Mouse (Mus musculus) hindbrain, embryonic 10.5 days (tissue): ENCODE results near the gene BC030499. TPM values are rescaled to one million over a fixed set of nuclear protein-coding genes. Genes with fewer than 3 reads are reported as not detected.
"Not testable (repeated sequence)": the region's sequence is repeated elsewhere in the genome, so short reads cannot be mapped to it uniquely, and the experiment has no call there.

ENCODE experiments used
- DNase-seq: peaks from one replicate; pipeline ENCODE4 v3.0.0-alpha.2; 2017; ENCODE audit warnings: low spot score
- H3K27ac ChIP-seq: fragments of 300-500 bp; sonication (generic); 2 replicates; pipeline ENCODE4 v1.5.1; 2016; ENCODE audit warnings: mild to moderate bottlenecking, moderate library complexity
- H3K27me3 ChIP-seq: fragments of 300-500 bp; sonication (generic); 2 replicates; pipeline ENCODE4 v1.6.1; 2016; ENCODE audit warnings: mild to moderate bottlenecking; ENCODE audit not compliant: poor library complexity, insufficient read depth, severe bottlenecking
- H3K36me3 ChIP-seq: fragments of 300-500 bp; sonication (generic); 2 replicates; pipeline ENCODE4 v1.6.1; 2016; ENCODE audit warnings: mild to moderate bottlenecking, moderate library complexity
- H3K4me1 ChIP-seq: fragments of 300-500 bp; sonication (generic); replicated peaks from 2 replicates; pipeline ENCODE4 v1.6.1; 2016; ENCODE audit warnings: mild to moderate bottlenecking
- H3K4me3 ChIP-seq: fragments of 300-500 bp; sonication (generic); 2 replicates; pipeline ENCODE4 v1.5.1; 2016; ENCODE audit warnings: mild to moderate bottlenecking, moderate library complexity
- H3K9me3 ChIP-seq: fragments of 300-500 bp; sonication (generic); 2 replicates; pipeline ENCODE4 v1.6.1; 2016; ENCODE audit warnings: mild to moderate bottlenecking, moderate library complexity
- WGBS: fragments of 180-500 bp; shearing (Covaris S2); methylation state at CpG from one replicate; pipeline ENCODE4 v1.1.7; 2016; 5-methylcytosine and 5-hydroxymethylcytosine counted together
- polyA plus RNA-seq: library from polyadenylated mRNA; unstranded; fragments of >200 nt; fragmentation: Nextera tagmentation; extraction: Ambion mirVana; gene quantifications from 2 replicates; pipeline ENCODE4 v1.2.1, GENCODE M21; 2016

BC030499 gene
- polyA plus RNA-seq, 1 experiment from 2014 or later: 0.52 TPM

- Histone ChIP-seq H3K27me3 (no peaks in the 10 kb centered on the region), H3K4me1 (no peaks in the 10 kb centered on the region), H3K4me3 (no peak overlapping the region), H3K27ac (no peak overlapping the region), H3K9me3 (no peaks in the 10 kb centered on the region), H3K36me3 (peaks cover 100% of the 10 kb centered on the region)
- 94% methylated on average over 1 of the region's 1 CpGs for WGBS
- DNase-seq: no peak
Measured at GRCm38 (mm10) chr11:78275596-78275995, 15.0 kb upstream of the BC030499 start.

GRCm38 (mm10) chr11:78276169-78276568 lies 14.5 kb upstream of the BC030499 start:
- H3K4me3 ChIP-seq, H3K4me1 ChIP-seq: not testable (repeated sequence)
- H3K36me3 ChIP-seq: peaks cover 100% of the 10 kb centered on the region

GRCm38 (mm10) chr11:78278853-78279252 lies 11.8 kb upstream of the BC030499 start:
- peaks cover 100% of the 10 kb centered on the region for H3K36me3 ChIP-seq
- H3K4me3 ChIP-seq: no peak overlapping the region
- no peaks in the 10 kb centered on the region for H3K27me3 ChIP-seq
- H3K9me3 ChIP-seq: no peaks in the 10 kb centered on the region
- DNase-seq: no peak
- no peak overlapping the region for H3K27ac ChIP-seq
- H3K4me1 ChIP-seq: no peaks in the 10 kb centered on the region
- WGBS: 92% methylated on average over 7 of the region's 7 CpGs

More at GRCm38 (mm10) chr11:78276169-78276568, 14.5 kb upstream of the BC030499 start:
- not testable (repeated sequence) for DNase-seq, H3K27ac ChIP-seq, H3K27me3 ChIP-seq, H3K9me3 ChIP-seq
- WGBS: 93% methylated on average over 4 of the region's 4 CpGs

- DNase-seq: no peak
- H3K4me1 ChIP-seq: no peaks in the 10 kb centered on the region
- H3K4me3 ChIP-seq: no peak overlapping the region
- H3K36me3 ChIP-seq: peaks cover 100% of the 10 kb centered on the region
- H3K27ac ChIP-seq: no peak overlapping the region
- H3K27me3 ChIP-seq: no peaks in the 10 kb centered on the region
- 91% methylated on average over 4 of the region's 4 CpGs for WGBS
- no peaks in the 10 kb centered on the region for H3K9me3 ChIP-seq
Measured at GRCm38 (mm10) chr11:78279586-78279985, 11.1 kb upstream of the BC030499 start.

GRCm38 (mm10) chr11:78289146-78289763 lies 1.4 kb upstream of the BC030499 start:
- H3K36me3 ChIP-seq: peaks cover 96% of the 10 kb centered on the region
- 94% methylated on average over 7 of the region's 7 CpGs for WGBS
- no peak for DNase-seq

GRCm38 (mm10) chr11:78294585-78294984 lies 3.9 kb downstream of the BC030499 start:
- H3K27ac ChIP-seq: no peak overlapping the region
- no peak overlapping the region for H3K4me3 ChIP-seq
- peaks cover 47% of the 10 kb centered on the region for H3K36me3 ChIP-seq
- no peaks in the 10 kb centered on the region for H3K27me3 ChIP-seq
- WGBS: 92% methylated on average over 6 of the region's 6 CpGs
- no peaks in the 10 kb centered on the region for H3K9me3 ChIP-seq
- no peaks in the 10 kb centered on the region for H3K4me1 ChIP-seq
- no peak for DNase-seq

More at GRCm38 (mm10) chr11:78289146-78289763, 1.4 kb upstream of the BC030499 start:
- Histone ChIP-seq H3K9me3 (no peaks in the 10 kb centered on the region), H3K4me1 (no peaks in the 10 kb centered on the region), H3K27me3 (no peaks in the 10 kb centered on the region), H3K27ac (no peak overlapping the region), H3K4me3 (no peak overlapping the region)

- Histone ChIP-seq H3K9me3 (no peaks in the 10 kb centered on the region), H3K27ac (peak overlapping the region; percentile 93), H3K4me1 (peaks cover 28% of the 10 kb centered on the region), H3K36me3 (peaks cover 29% of the 10 kb centered on the region), H3K27me3 (no peaks in the 10 kb centered on the region), H3K4me3 (peak overlapping the region; percentile 77)
- WGBS: 67% methylated on average over 7 of the region's 7 CpGs
- no peak for DNase-seq
Measured at GRCm38 (mm10) chr11:78300917-78301316, 10.3 kb downstream of the BC030499 start.

- peaks cover 35% of the 10 kb centered on the region for H3K36me3 ChIP-seq
- H3K4me3 ChIP-seq: peak within 1 kb of the TSS; percentile 77
- H3K9me3 ChIP-seq: no peaks in the 10 kb centered on the region
- H3K4me1 ChIP-seq: peaks cover 32% of the 10 kb centered on the region
- peak within 1 kb of the TSS; percentile 93 for H3K27ac ChIP-seq
- no peaks in the 10 kb centered on the region for H3K27me3 ChIP-seq
- WGBS: under 1% methylated on average over 49 of the region's 49 CpGs
- DNase-seq: peak; percentile 92
Measured at GRCm38 (mm10) chr11:78301357-78302084, 10.9 kb downstream of the BC030499 start, which contains the start of gene Spag5. Gene Spag5 (plus strand): TSS chr11:78301529.

GRCm38 (mm10) chr11:78305272-78305671 lies 14.6 kb downstream of the BC030499 start:
- DNase-seq: no peak
- Histone ChIP-seq H3K9me3 (no peaks in the 10 kb centered on the region), H3K27me3 (no peaks in the 10 kb centered on the region), H3K36me3 (peaks cover 72% of the 10 kb centered on the region), H3K4me1 (peaks cover 36% of the 10 kb centered on the region), H3K4me3 (no peak overlapping the region), H3K27ac (no peak overlapping the region)
- WGBS: 93% methylated on average over 4 of the region's 4 CpGs

GRCm38 (mm10) chr11:78310861-78311511 lies 20.3 kb downstream of the BC030499 start:
- Histone ChIP-seq H3K36me3 (peaks cover 98% of the 10 kb centered on the region), H3K27ac (no peak overlapping the region), H3K4me1 (peaks cover 13% of the 10 kb centered on the region), H3K4me3 (no peak overlapping the region), H3K9me3 (no peaks in the 10 kb centered on the region), H3K27me3 (no peaks in the 10 kb centered on the region)
- DNase-seq: no peak
- WGBS: 83% methylated on average over 8 of the region's 8 CpGs

GRCm38 (mm10) chr11:78313662-78314061 lies 23.0 kb downstream of the BC030499 start:
- Histone ChIP-seq H3K4me1 (peaks cover 5% of the 10 kb centered on the region; the same call in 1 of the 2 replicates), H3K36me3 (peaks cover 98% of the 10 kb centered on the region), H3K9me3 (no peaks in the 10 kb centered on the region), H3K27ac (no peak overlapping the region), H3K27me3 (no peaks in the 10 kb centered on the region), H3K4me3 (no peak overlapping the region)
- DNase-seq: no peak
- 97% methylated on average over 2 of the region's 2 CpGs for WGBS

GRCm38 (mm10) chr11:78318411-78318810 lies 27.8 kb downstream of the BC030499 start:
- H3K4me3 ChIP-seq: no peak overlapping the region

More at GRCm38 (mm10) chr11:78318411-78318810, 27.8 kb downstream of the BC030499 start:
- Histone ChIP-seq H3K36me3 (peaks cover 97% of the 10 kb centered on the region), H3K9me3 (no peaks in the 10 kb centered on the region), H3K4me1 (peaks cover 13% of the 10 kb centered on the region), H3K27me3 (no peaks in the 10 kb centered on the region), H3K27ac (no peak overlapping the region)
- 92% methylated on average over 2 of the region's 2 CpGs for WGBS
- DNase-seq: no peak
